Mouse (Mus musculus) CH12.LX (cell line): ENCODE data around the gene Olfr1178. TPM values are rescaled to one million over a fixed set of nuclear protein-coding genes. Genes with fewer than 3 reads are reported as not detected.

ENCODE experiments used
- DNase-seq: peaks from one replicate; pipeline ENCODE4 v3.0.0-alpha.2; 2013; ENCODE audit errors: extremely low read depth
- H3K27ac ChIP-seq: 2 replicates; pipeline ENCODE4 v1.5.1; 2012; ENCODE audit warnings: low read depth, mild to moderate bottlenecking, control low read depth, moderate library complexity; ENCODE audit not compliant: insufficient read depth
- H3K27me3 ChIP-seq: replicated peaks from 2 replicates; pipeline ENCODE3; 2012; ENCODE audit warnings: inconsistent platforms
- H3K36me3 ChIP-seq, 2 experiments: replicated peaks in 1 of 2; 2 replicates each; pipeline versions ENCODE3 to v1.6.1; 2012; ENCODE audit warnings: inconsistent platforms in 1 of 2, low read length in 1 of 2, mild to moderate bottlenecking in 1 of 2, mixed read lengths in 1 of 2, moderate library complexity in 1 of 2; ENCODE audit not compliant: control insufficient read depth in 1 of 2, insufficient read depth in 1 of 2
- H3K4me1 ChIP-seq, 2 experiments: 2 replicates each; pipeline ENCODE4 v1.6.1; 2012; ENCODE audit warnings: inconsistent platforms in 1 of 2, moderate library complexity in 1 of 2; ENCODE audit not compliant: insufficient read depth in 2 of 2, control insufficient read depth in 1 of 2
- H3K4me2 ChIP-seq: 2 replicates; pipeline ENCODE4 v1.6.1; 2012; ENCODE audit warnings: low read depth, mild to moderate bottlenecking, control low read depth; ENCODE audit not compliant: poor library complexity, insufficient read depth, severe bottlenecking
- H3K4me3 ChIP-seq, 3 experiments: fragments of 150-350 bp in 1 of 3; sonication (generic) in 1 of 3; replicated peaks in 1 of 3; 2 replicates each; pipeline versions ENCODE3 to v1.5.1; 2011 to 2012; ENCODE audit warnings: low read depth in 2 of 3, low read length in 2 of 3, mild to moderate bottlenecking in 2 of 3, moderate library complexity in 2 of 3, control low read depth in 1 of 3, improper control_type of control experiment in 1 of 3, inconsistent platforms in 1 of 3, mixed read lengths in 1 of 3; ENCODE audit not compliant: poor library complexity in 1 of 3
- H3K79me2 ChIP-seq: replicated peaks from 2 replicates; pipeline ENCODE4 v1.6.1; 2012; ENCODE audit warnings: mild to moderate bottlenecking, moderate library complexity; ENCODE audit not compliant: control insufficient read depth, poor library complexity, insufficient read depth, severe bottlenecking; ENCODE audit errors: extremely low read depth
- H3K9ac ChIP-seq: 2 replicates; pipeline ENCODE4 v1.6.1; 2012; ENCODE audit warnings: low read depth, mild to moderate bottlenecking, control low read depth, moderate library complexity; ENCODE audit not compliant: insufficient read depth
- H3K9me3 ChIP-seq: replicated peaks from 2 replicates; pipeline ENCODE3; 2012; ENCODE audit warnings: low read length, inconsistent platforms, mixed read lengths
- BHLHE40 ChIP-seq: IDR thresholded peaks from 2 replicates; pipeline ENCODE4 v1.6.1; 2011; ENCODE audit warnings: mild to moderate bottlenecking, low read depth, low read length, improper control_type of control experiment
- CHD1 ChIP-seq: IDR thresholded peaks from 2 replicates; pipeline ENCODE4 v1.6.1; 2012; ENCODE audit warnings: low read depth, low read length, improper control_type of control experiment, inconsistent platforms
- CTCF ChIP-seq, 2 experiments: IDR thresholded peaks in 1 of 2; conservative IDR thresholded peaks in 1 of 2; 2 replicates each; pipeline ENCODE4 v1.5.1; 2011 to 2012; ENCODE audit warnings: low read depth in 2 of 2, low read length in 2 of 2, improper control_type of control experiment in 1 of 2, inconsistent platforms in 1 of 2, mild to moderate bottlenecking in 1 of 2, moderate library complexity in 1 of 2
- E2F4 ChIP-seq: IDR thresholded peaks from 2 replicates; pipeline ENCODE4 v1.6.1; 2011; ENCODE audit warnings: low read depth, low read length, improper control_type of control experiment; ENCODE audit not compliant: insufficient replicate concordance
- ETS1 ChIP-seq: conservative IDR thresholded peaks from 2 replicates; pipeline ENCODE4 v1.6.1; 2012; ENCODE audit warnings: low read depth, mild to moderate bottlenecking, inconsistent platforms, low read length, improper control_type of control experiment, moderate library complexity
- HCFC1 ChIP-seq: IDR thresholded peaks from 2 replicates; pipeline ENCODE4 v1.6.1; 2012; ENCODE audit warnings: low read depth, mild to moderate bottlenecking, inconsistent platforms, low read length, improper control_type of control experiment
- IRF4 ChIP-seq: IDR thresholded peaks from 2 replicates; pipeline ENCODE4 v1.6.1; 2014; ENCODE audit warnings: low read depth, mild to moderate bottlenecking, inconsistent platforms, low read length, improper control_type of control experiment
- JUND ChIP-seq: conservative IDR thresholded peaks from 2 replicates; pipeline ENCODE4 v1.6.1; 2011; ENCODE audit warnings: low read depth, low read length, improper control_type of control experiment
- KAT2A ChIP-seq: IDR thresholded peaks from 2 replicates; pipeline ENCODE4 v1.6.1; 2012; ENCODE audit warnings: low read length, improper control_type of control experiment, inconsistent platforms; ENCODE audit not compliant: insufficient replicate concordance
- MAFK ChIP-seq: IDR thresholded peaks from 2 replicates; pipeline ENCODE4 v1.6.1; 2011; ENCODE audit warnings: low read length, improper control_type of control experiment; ENCODE audit not compliant: insufficient replicate concordance
- MEF2A ChIP-seq: IDR thresholded peaks from 2 replicates; pipeline ENCODE4 v1.6.1; 2014; ENCODE audit warnings: low read depth, mild to moderate bottlenecking, inconsistent platforms, low read length, improper control_type of control experiment, borderline replicate concordance
- MXI1 ChIP-seq: IDR thresholded peaks from 2 replicates; pipeline ENCODE4 v1.6.1; 2011; ENCODE audit warnings: mild to moderate bottlenecking, low read depth, low read length, improper control_type of control experiment
- PAX5 ChIP-seq: IDR thresholded peaks from 2 replicates; pipeline ENCODE4 v1.6.1; 2012; ENCODE audit warnings: low read length, inconsistent platforms, mixed read lengths
- RAD21 ChIP-seq: IDR thresholded peaks from 2 replicates; pipeline ENCODE4 v1.6.1; 2011; ENCODE audit warnings: low read depth, mild to moderate bottlenecking, low read length, improper control_type of control experiment, moderate library complexity
- USF1 ChIP-seq: IDR thresholded peaks from 2 replicates; pipeline ENCODE4 v1.6.1; 2014; ENCODE audit warnings: low read depth, mild to moderate bottlenecking, inconsistent platforms, low read length, improper control_type of control experiment
- USF2 ChIP-seq: conservative IDR thresholded peaks from 2 replicates; pipeline ENCODE4 v1.6.1; 2011; ENCODE audit warnings: low read depth, low read length, improper control_type of control experiment
- ZC3H11A ChIP-seq: IDR thresholded peaks from 2 replicates; pipeline ENCODE4 v1.6.1; 2012; ENCODE audit warnings: low read depth, mild to moderate bottlenecking, inconsistent platforms, low read length, improper control_type of control experiment
- ZNF384 ChIP-seq: IDR thresholded peaks from 2 replicates; pipeline ENCODE4 v1.6.1; 2012; ENCODE audit warnings: low read depth, low read length, improper control_type of control experiment, inconsistent platforms
- dilution Hi-C: fragments of 300-500 bp; cut with MboI; formaldehyde crosslinking; loops from 2 replicates; pipeline ENCODE4 v1.14.3; 2020; ENCODE audit warnings: low sequenced_read_pairs; ENCODE audit not compliant: extremely low pct_unique_long_range_greater_than_20kb, extremely low pct_ligation_motif_present
- in situ Hi-C: fragments of 300-500 bp; cut with MboI; formaldehyde crosslinking; loops from 3 replicates; pipeline ENCODE4 v1.14.3; 2019; ENCODE audit warnings: low sequenced_read_pairs, low pct_ligation_motif_present, low pct_unique_long_range_greater_than_20kb, mixed read lengths
- polyA plus RNA-seq: library from polyadenylated mRNA; unstranded; fragments of >175 nt; gene quantifications from 2 replicates; pipeline ENCODE4 v1.2.1, GENCODE M21; 2012; ENCODE audit warnings: low read depth; ENCODE audit not compliant: insufficient read length
- total RNA-seq, 2 experiments: library from RNA; depleted of rRNA; stranded (reverse); fragments of 300-350 nt in 1 of 2; fragments of >200 nt in 1 of 2; gene quantifications; 2 replicates each; pipeline ENCODE4 v1.2.3; 2012 to 2014

The Olfr1178 gene
- total and polyA plus RNA-seq, 3 experiments: not detected

- no peak for TF ChIP-seq USF2
- no peak for TF ChIP-seq HCFC1
- TF ChIP-seq KAT2A: no peak
- TF ChIP-seq MXI1: no peak
- no peak for TF ChIP-seq E2F4
- no peak for TF ChIP-seq RAD21
- no peak for TF ChIP-seq JUND
- TF ChIP-seq IRF4: no peak
- no peak for TF ChIP-seq BHLHE40
- TF ChIP-seq MAFK: no peak
- TF ChIP-seq CTCF (conservative IDR thresholded peaks at IDR 0.05 in 1 of 2, IDR thresholded peaks at IDR 0.05 in 1 of 2; ENCODE audit: low read depth in 2 of 2, low read length in 2 of 2): no peak
- no peak for TF ChIP-seq MEF2A
- H3K4me1 ChIP-seq: no peaks in the 10 kb centered on the region
- no peaks in the 10 kb centered on the region for H3K36me3 ChIP-seq
- no peak within 1 kb of the TSS for H3K27ac ChIP-seq
- H3K9me3 ChIP-seq: peaks cover 18% of the 10 kb centered on the region
- H3K27me3 ChIP-seq: no peaks in the 10 kb centered on the region
- in situ Hi-C loops (no loop called here), dilution Hi-C loops (no loop called here)
- no peaks in the 10 kb centered on the region for H3K79me2 ChIP-seq
- H3K4me3 ChIP-seq: no peak within 1 kb of the TSS
- no peak for DNase-seq
- H3K4me2 ChIP-seq: no peak within 1 kb of the TSS
- H3K9ac ChIP-seq: no peak within 1 kb of the TSS
Measured at GRCm38 (mm10) chr2:88406353-88406752, 19.5 kb downstream of the Olfr1178 start, which contains the start of gene Olfr1179. Olfr1179 (minus strand) TSS chr2:88406453.

GRCm38 (mm10) chr2:88419051-88419450 lies 32.2 kb downstream of the Olfr1178 start, which contains the start of gene Olfr1180:
Olfr1180 (minus strand) TSS chr2:88419151.
- H3K4me1 ChIP-seq: no peaks in the 10 kb centered on the region
- H3K4me3 ChIP-seq: no peak within 1 kb of the TSS
- TF ChIP-seq CTCF (conservative IDR thresholded peaks at IDR 0.05 in 1 of 2, IDR thresholded peaks at IDR 0.05 in 1 of 2; ENCODE audit: low read depth in 2 of 2, low read length in 2 of 2) (no peak), ZC3H11A (no peak), USF1 (no peak), CHD1 (no peak), KAT2A (no peak), PAX5 (no peak), ZNF384 (no peak), E2F4 (no peak), ETS1 (no peak)
- H3K27ac ChIP-seq: no peak within 1 kb of the TSS
- dilution Hi-C loops (no loop called here), in situ Hi-C loops (no loop called here)
- no peaks in the 10 kb centered on the region for H3K79me2 ChIP-seq
- no peak for DNase-seq
- no peaks in the 10 kb centered on the region for H3K9me3 ChIP-seq
- no peak within 1 kb of the TSS for H3K9ac ChIP-seq
- H3K4me2 ChIP-seq: no peak within 1 kb of the TSS
- no peaks in the 10 kb centered on the region for H3K27me3 ChIP-seq
- H3K36me3 ChIP-seq: no peaks in the 10 kb centered on the region
